Mouse (Mus musculus): ENCODE measurements around the gene Gja8. TPM values are rescaled to one million over a fixed set of nuclear protein-coding genes. Genes with fewer than 3 reads are reported as not detected.

Gene Gja8
- polyA plus RNA-seq, 1 experiment, result not detected

- H3K4me3 ChIP-seq (ENCODE audit: insufficient read depth, low read length), result no peak overlapping the region
- H3K27ac ChIP-seq (ENCODE audit: insufficient read depth, low read length), result no peak overlapping the region
- no peaks in the 10 kb centered on the region for H3K4me1 ChIP-seq (ENCODE audit: control insufficient read depth, insufficient read depth, low read length)
- peak; percentile 79 for TF ChIP-seq CTCF (IDR thresholded peaks at IDR 0.05; ENCODE audit: extremely low read depth, insufficient read depth, low read length)
- TF ChIP-seq POLR2A (IDR thresholded peaks at IDR 0.05; ENCODE audit: extremely low read depth, insufficient read depth, low read length), result no peak
These were observed 10.4 kb upstream of the Gja8 start for GRCm38 (mm10) chr3:96936241-96936640.

GRCm38 (mm10) chr3:96931261-96931681 is 5.5 kb upstream of the Gja8 start:
- H3K27ac ChIP-seq (ENCODE audit: insufficient read depth, low read length), result no peak overlapping the region
- no peak overlapping the region for H3K4me3 ChIP-seq (ENCODE audit: insufficient read depth, low read length)
- TF ChIP-seq POLR2A (IDR thresholded peaks at IDR 0.05; ENCODE audit: extremely low read depth, insufficient read depth, low read length) (no peak), CTCF (IDR thresholded peaks at IDR 0.05; ENCODE audit: extremely low read depth, insufficient read depth, low read length) (no peak)
- H3K4me1 ChIP-seq (ENCODE audit: control insufficient read depth, insufficient read depth, low read length), result no peaks in the 10 kb centered on the region

- H3K4me3 ChIP-seq (ENCODE audit: insufficient read depth, low read length), result no peak overlapping the region
- H3K27ac ChIP-seq (ENCODE audit: insufficient read depth, low read length), result no peak overlapping the region
- no peaks in the 10 kb centered on the region for H3K4me1 ChIP-seq (ENCODE audit: control insufficient read depth, insufficient read depth, low read length)
- TF ChIP-seq CTCF (IDR thresholded peaks at IDR 0.05; ENCODE audit: extremely low read depth, insufficient read depth, low read length) (no peak), POLR2A (IDR thresholded peaks at IDR 0.05; ENCODE audit: extremely low read depth, insufficient read depth, low read length) (no peak)
These were observed 1.2 kb downstream of the Gja8 start for GRCm38 (mm10) chr3:96924631-96925030.

DNA sequence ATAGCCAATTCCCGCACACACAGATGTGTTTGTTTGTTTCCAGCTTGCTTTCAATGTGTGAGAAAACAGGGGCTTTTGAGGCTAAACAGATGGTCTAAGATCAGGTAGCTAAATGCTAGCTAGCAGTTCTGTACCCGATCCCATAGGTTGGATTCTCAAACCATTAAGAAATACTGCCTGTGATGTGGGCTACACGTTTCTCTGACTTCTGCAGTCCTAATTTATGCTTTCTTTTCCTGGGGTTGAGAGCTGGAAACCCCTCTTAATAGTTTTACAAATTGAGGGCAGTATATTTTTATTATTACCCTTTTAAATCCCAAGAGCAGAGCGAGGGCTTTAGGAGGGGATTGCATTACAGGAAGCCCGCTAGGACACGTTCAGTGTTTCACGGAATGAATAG is 4.8 kb downstream of the Gja8 start:
- no peak overlapping the region for H3K27ac ChIP-seq (ENCODE audit: insufficient read depth, low read length)
- H3K4me1 ChIP-seq (ENCODE audit: control insufficient read depth, insufficient read depth, low read length), result no peaks in the 10 kb centered on the region
- H3K4me3 ChIP-seq (ENCODE audit: insufficient read depth, low read length), result no peak overlapping the region
- TF ChIP-seq POLR2A (IDR thresholded peaks at IDR 0.05; ENCODE audit: extremely low read depth, insufficient read depth, low read length) (no peak), CTCF (IDR thresholded peaks at IDR 0.05; ENCODE audit: extremely low read depth, insufficient read depth, low read length) (no peak)

GRCm38 (mm10) chr3:96905592-96905991 is 20.2 kb downstream of the Gja8 start:
- Histone ChIP-seq H3K4me1 (ENCODE audit: control insufficient read depth, insufficient read depth, low read length) (no peaks in the 10 kb centered on the region; the same call in 1 of the 2 replicates), H3K4me3 (ENCODE audit: insufficient read depth, low read length) (peak overlapping the region; percentile 91), H3K27ac (ENCODE audit: insufficient read depth, low read length) (no peak overlapping the region)
- no peak for TF ChIP-seq CTCF (IDR thresholded peaks at IDR 0.05; ENCODE audit: extremely low read depth, insufficient read depth, low read length)
- no peak for TF ChIP-seq POLR2A (IDR thresholded peaks at IDR 0.05; ENCODE audit: extremely low read depth, insufficient read depth, low read length)

- no peaks in the 10 kb centered on the region; the same call in 1 of the 2 replicates for H3K4me1 ChIP-seq (ENCODE audit: control insufficient read depth, insufficient read depth, low read length)
- peak within 1 kb of the TSS; percentile 49; the same call in 1 of the 2 replicates for H3K27ac ChIP-seq (ENCODE audit: insufficient read depth, low read length)
- peak within 1 kb of the TSS; percentile 91 for H3K4me3 ChIP-seq (ENCODE audit: insufficient read depth, low read length)
- no peak for TF ChIP-seq CTCF (IDR thresholded peaks at IDR 0.05; ENCODE audit: extremely low read depth, insufficient read depth, low read length)
- peak; percentile 92 for TF ChIP-seq POLR2A (IDR thresholded peaks at IDR 0.05; ENCODE audit: extremely low read depth, insufficient read depth, low read length)
These were observed 20.8 kb downstream of the Gja8 start, which contains the start of gene Gpr89 for GRCm38 (mm10) chr3:96904851-96905541. Gene Gpr89, minus strand, starts transcription at chr3:96905346.

DNA sequence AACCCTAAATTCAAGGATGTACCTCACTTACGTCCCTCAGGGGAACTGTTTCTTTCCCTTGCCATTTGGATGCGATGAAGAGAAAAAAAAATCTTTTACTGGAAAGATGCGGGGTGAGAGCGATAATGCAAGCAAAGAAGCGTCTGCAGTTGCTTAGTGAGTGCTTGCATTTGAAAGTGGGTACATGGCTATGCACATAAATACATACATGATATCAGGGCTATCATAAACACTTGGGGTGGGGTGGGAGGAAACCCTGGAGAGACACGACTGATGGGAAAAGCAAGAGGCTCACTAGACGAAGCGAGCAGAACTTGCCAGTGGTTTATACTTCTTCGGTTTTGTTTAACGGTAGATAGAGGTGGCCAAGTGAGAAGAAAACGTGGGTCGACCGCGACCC is 21.4 kb downstream of the Gja8 start, which contains the start of gene Gja5:
Gja5 (plus strand) TSS at position 301 of the 400 bp plus-strand sequence.
- peak within 1 kb of the TSS; percentile 49; the same call in 1 of the 2 replicates for H3K27ac ChIP-seq (ENCODE audit: insufficient read depth, low read length)
- TF ChIP-seq POLR2A (IDR thresholded peaks at IDR 0.05; ENCODE audit: extremely low read depth, insufficient read depth, low read length) (no peak), CTCF (IDR thresholded peaks at IDR 0.05; ENCODE audit: extremely low read depth, insufficient read depth, low read length) (no peak)
- peak within 1 kb of the TSS; percentile 91 for H3K4me3 ChIP-seq (ENCODE audit: insufficient read depth, low read length)
- no peaks in the 10 kb centered on the region; the same call in 1 of the 2 replicates for H3K4me1 ChIP-seq (ENCODE audit: control insufficient read depth, insufficient read depth, low read length)

GRCm38 (mm10) chr3:96902336-96902999 is 23.4 kb downstream of the Gja8 start:
- H3K4me3 ChIP-seq (ENCODE audit: insufficient read depth, low read length), result no peak overlapping the region
- TF ChIP-seq CTCF (IDR thresholded peaks at IDR 0.05; ENCODE audit: extremely low read depth, insufficient read depth, low read length), result no peak
- no peak for TF ChIP-seq POLR2A (IDR thresholded peaks at IDR 0.05; ENCODE audit: extremely low read depth, insufficient read depth, low read length)
- no peaks in the 10 kb centered on the region; the same call in 1 of the 2 replicates for H3K4me1 ChIP-seq (ENCODE audit: control insufficient read depth, insufficient read depth, low read length)
- no peak overlapping the region for H3K27ac ChIP-seq (ENCODE audit: insufficient read depth, low read length)

DNA sequence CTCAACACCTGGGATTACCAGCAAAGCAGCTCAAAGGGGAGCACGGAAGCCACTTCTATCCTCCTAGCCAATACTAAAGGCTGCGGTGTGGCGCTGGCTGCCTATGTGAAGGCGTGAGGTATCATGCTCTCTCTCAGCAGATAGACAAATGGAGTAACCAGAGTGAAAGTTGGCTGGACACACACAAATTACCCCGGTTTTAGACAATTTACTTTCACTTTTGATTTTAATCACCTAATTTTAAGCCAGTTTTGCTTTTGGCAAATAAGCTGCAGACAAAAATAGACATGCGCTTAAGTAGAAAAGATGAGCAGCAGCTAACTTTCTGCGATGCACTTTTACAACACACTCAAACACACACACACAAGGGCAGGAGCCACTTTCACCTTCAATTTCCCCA is 42.1 kb downstream of the Gja8 start:
- H3K4me3 ChIP-seq (ENCODE audit: insufficient read depth, low read length), result no peak overlapping the region
- no peak for TF ChIP-seq POLR2A (IDR thresholded peaks at IDR 0.05; ENCODE audit: extremely low read depth, insufficient read depth, low read length)
- TF ChIP-seq CTCF (IDR thresholded peaks at IDR 0.05; ENCODE audit: extremely low read depth, insufficient read depth, low read length), result no peak
- H3K4me1 ChIP-seq (ENCODE audit: control insufficient read depth, insufficient read depth, low read length), result no peaks in the 10 kb centered on the region
- no peak overlapping the region for H3K27ac ChIP-seq (ENCODE audit: insufficient read depth, low read length)
